37 mouse cellular contexts compared by ENCODE assay signal in genomic region chr11:76897126-76897525, GRCm38 (mm10). TPM values are rescaled to one million over a fixed set of nuclear protein-coding genes. Genes with fewer than 3 reads are reported as not detected.
A peak's percentile ranks its signal among the peaks of the same experiment; 100 is the strongest.
DNase-seq lines count a peak whose midpoint lies in the region; ATAC-seq and TF ChIP-seq lines count a peak whose summit lies in the region.
"Had no signal": no experiment of that assay in that cellular context is flagged by ENCODE, and none has a peak within 500 bp of the region (broad histone marks: within the 10 kb centered on the region; RNA-seq: fewer than 3 reads in every experiment).

No protein-coding gene starts in this region.

- TF ChIP-seq POLR2A in heart, adult 2 months (IDR thresholded peaks at IDR 0.05; ENCODE audit: insufficient read depth, low read depth, low read length): no peak

- intact Hi-C loops in heart, adult 2 months (cut with DNase I): no loop called here

- H3K79me2 ChIP-seq in heart, adult 2 months (replicated peaks; ENCODE audit: control insufficient read depth, insufficient read depth, low read length): no peaks in the 10 kb centered on the region

- TF ChIP-seq EP300 in heart, adult 2 months (IDR thresholded peaks at IDR 0.05; ENCODE audit: insufficient read depth, low read depth, low read length): no peak

- no peak overlapping the region for H3K9ac ChIP-seq in heart, adult 2 months (ENCODE audit: low read depth, low read length)
- no peak overlapping the region for H3K9ac ChIP-seq in kidney, postnatal 0 days (ENCODE audit: low read depth, low read length)
- H3K9ac ChIP-seq: forebrain, embryonic 13.5 days; hindbrain, embryonic 14.5 days; limb, embryonic 13.5 days; stomach, embryonic 15.5 days had no signal

- no peak for ATAC-seq in kidney, postnatal 0 days (replicated peaks; ENCODE audit: low FRiP score, low read depth)
- ATAC-seq: activated CD4-positive, CD25-positive, alpha-beta regulatory T cell, adult 4 months; CD4-positive, CD25-positive, alpha-beta regulatory T cell, adult 4 months; forebrain, embryonic 13.5 days; intestine, postnatal 0 days; midbrain, embryonic 16.5 days had no signal

- peak; percentile 45 for DNase-seq in heart, adult 11 months
- DNase-seq in heart, adult 2 months: no peak
- DNase-seq in kidney, postnatal 0 days (ENCODE audit: low spot score): peak; percentile 80
- DNase-seq in kidney, adult 18-20 months: no peak
- peak; percentile 21 for DNase-seq in lung, postnatal 10 days
- DNase-seq in lung, postnatal 36 days: no peak
- DNase-seq in kidney, postnatal 10 days: peak; percentile 46
- DNase-seq in cerebellum, adult 9-11 months: no peak
- DNase-seq: adrenal gland, adult 8-10 months; cerebellum, adult 8-10 months; cerebellum, postnatal 36 days; gastrocnemius, postnatal 36 days; heart, postnatal 10 days; right cerebral cortex, postnatal 25 days; thymus, adult 18-20 months; thymus, postnatal 25 days had no signal

- no peaks in the 10 kb centered on the region; the same call in 1 of the 2 replicates for H3K36me3 ChIP-seq in heart, adult 2 months (ENCODE audit: control insufficient read depth, insufficient read depth, low read length)
- no peaks in the 10 kb centered on the region for H3K36me3 ChIP-seq in kidney, postnatal 0 days (ENCODE audit: insufficient read depth, low read length)
- H3K36me3 ChIP-seq: heart, embryonic 13.5 days; limb, embryonic 13.5 days; stomach, embryonic 15.5 days had no signal

- 29% methylated on average over 1 of the region's 1 CpGs for WGBS in heart, adult 2 months
- WGBS in kidney, postnatal 0 days: 30% methylated on average over 1 of the region's 1 CpGs

- peaks cover 16% of the 10 kb centered on the region for H3K4me1 ChIP-seq in heart, adult 2 months (ENCODE audit: control insufficient read depth, insufficient read depth, low read length)
- peaks cover 18% of the 10 kb centered on the region for H3K4me1 ChIP-seq in kidney, postnatal 0 days (replicated peaks; ENCODE audit: insufficient read depth, low read length)
- H3K4me1 ChIP-seq: forebrain, embryonic 13.5 days had no signal

- H3K4me3 ChIP-seq in heart, adult 2 months: no peak overlapping the region
- no peak overlapping the region for H3K4me3 ChIP-seq in kidney, postnatal 0 days (replicated peaks; ENCODE audit: low read depth, low read length)
- H3K4me3 ChIP-seq: forebrain, embryonic 13.5 days; heart, embryonic 13.5 days; limb, embryonic 13.5 days; stomach, embryonic 15.5 days had no signal

- no peak for TF ChIP-seq CTCF in heart, adult 2 months (IDR thresholded peaks at IDR 0.05)
- no peak for TF ChIP-seq CTCF in kidney, postnatal 0 days (IDR thresholded peaks at IDR 0.05; ENCODE audit: low read depth)

- H3K27ac ChIP-seq in heart, adult 2 months: no peak overlapping the region; the same call in 1 of the 2 replicates
- H3K27ac ChIP-seq in kidney, postnatal 0 days: peak overlapping the region; percentile 72
- H3K27ac ChIP-seq: forebrain, embryonic 13.5 days; hindbrain, embryonic 14.5 days; limb, embryonic 13.5 days had no signal

- H3K4me2 ChIP-seq in kidney, postnatal 0 days (ENCODE audit: low read length): no peak overlapping the region
- H3K4me2 ChIP-seq: forebrain, embryonic 13.5 days; heart, embryonic 13.5 days; hindbrain, embryonic 14.5 days; limb, embryonic 13.5 days; liver, embryonic 11.5 days; midbrain, embryonic 11.5 days; stomach, embryonic 15.5 days had no signal

- H3K27me3 ChIP-seq in heart, adult 2 months (ENCODE audit: control insufficient read depth, insufficient read depth, low read length): no peaks in the 10 kb centered on the region
- no peaks in the 10 kb centered on the region for H3K27me3 ChIP-seq in kidney, postnatal 0 days (ENCODE audit: insufficient read depth, low read length)
- H3K27me3 ChIP-seq: forebrain, embryonic 13.5 days; heart, embryonic 13.5 days; limb, embryonic 13.5 days; stomach, embryonic 15.5 days had no signal

- no peaks in the 10 kb centered on the region for H3K9me3 ChIP-seq in kidney, postnatal 0 days (replicated peaks; ENCODE audit: low read length)
- H3K9me3 ChIP-seq: forebrain, embryonic 13.5 days; heart, embryonic 13.5 days; limb, embryonic 13.5 days; stomach, embryonic 15.5 days had no signal

RNA-seq across cellular contexts. Expression of gene Tmigd1, which starts 4.8 kb away (rescaled TPM):
- under 1 TPM; 0.47 to 0.57 TPM for total RNA-seq in heart, adult 2 months (2021)
- 0.16 and 0.20 TPM in 2 replicates for polyA plus RNA-seq in heart, adult 2 months (2012; rRNA removed)
- polyA plus RNA-seq in kidney, postnatal 0 days (2015; fragmentation: Nextera tagmentation; extraction: Ambion mirVana): 22.6 and 25.5 TPM in 2 replicates
- total RNA-seq: hematopoietic stem cell, adult 5-6 weeks; layer of hippocampus, adult 18-20 months; layer of hippocampus, postnatal 10 days; left cerebral cortex, adult 18-20 months; left cerebral cortex, postnatal 14 days; megakaryocyte progenitor cell, adult 5-6 weeks; neutrophil, adult 5-6 weeks had no signal
- polyA plus RNA-seq: embryonic facial prominence, embryonic 11.5 days; hindbrain, embryonic 14.5 days; limb, embryonic 13.5 days; liver, embryonic 11.5 days; liver, embryonic 16.5 days; midbrain, embryonic 11.5 days; midbrain, embryonic 16.5 days; neural tube, embryonic 11.5 days had no signal

RNA-seq across cellular contexts. Expression of gene Blmh, which starts 27.5 kb away (rescaled TPM):
- total RNA-seq in heart, adult 2 months (2021): 10 to 100 TPM; 27.6 to 32.7 TPM
- polyA plus RNA-seq in heart, adult 2 months (2012; rRNA removed): 12.9 and 18.4 TPM in 2 replicates
- polyA plus RNA-seq in kidney, postnatal 0 days (2015; fragmentation: Nextera tagmentation; extraction: Ambion mirVana): 133 and 143 TPM in 2 replicates

RNA-seq across cellular contexts. Expression of gene Cpd, which starts 50.3 kb away (rescaled TPM):
- 10 to 100 TPM; 34.8 to 39.7 TPM for total RNA-seq in heart, adult 2 months (2021)
- 16.8 and 34.5 TPM in 2 replicates for polyA plus RNA-seq in heart, adult 2 months (2012; rRNA removed)
- polyA plus RNA-seq in kidney, postnatal 0 days (2015; fragmentation: Nextera tagmentation; extraction: Ambion mirVana): 17.8 and 20.4 TPM in 2 replicates

Comparison
In these comparisons a context has a peak if more than half of its experiments do, and no peak if none do; other contexts are left out.
1. DNase-seq: peak in heart, adult 11 months (single experiment), kidney, postnatal 0 days (single experiment), lung, postnatal 10 days (single experiment) and kidney, postnatal 10 days (single experiment); none in heart, adult 2 months (0 of 2), kidney, adult 18-20 months (single experiment), lung, postnatal 36 days (single experiment) and cerebellum, adult 9-11 months (single experiment).
2. RNA of gene Tmigd1, which starts 4.8 kb away (polyA plus RNA-seq): 22.6 to 25.5 TPM in kidney, postnatal 0 days; 0.16 to 0.20 TPM in heart, adult 2 months; every median in the first group is over 10 times any median in the second.